Mouse (Mus musculus): ENCODE results near the gene Foxn4.

- TF ChIP-seq TAL1 (IDR thresholded peaks at IDR 0.05; ENCODE audit: low read length), result no peak
- no peak for TF ChIP-seq GATA1 (IDR thresholded peaks at IDR 0.05; ENCODE audit: low read length)
Observed at GRCm38 (mm10) chr5:114279382-114280143, 6.0 kb upstream of the Foxn4 start.

All from erythroblast, embryonic 14.5 days (primary cell).